Mouse (Mus musculus): ENCODE data around the gene Foxi2. TPM values are rescaled to one million over a fixed set of nuclear protein-coding genes. Genes with fewer than 3 reads are reported as not detected.

Gene Foxi2
- polyA plus RNA-seq, 1 experiment from 2014 or later: not detected

GRCm38 (mm10) chr7:135406761-135407160 lies 3.3 kb upstream of the Foxi2 start:
- 68% methylated on average over 3 of the region's 3 CpGs for WGBS
- Histone ChIP-seq H3K27me3 (peaks cover 47% of the 10 kb centered on the region), H3K4me1 (replicated peaks) (peaks cover 7% of the 10 kb centered on the region), H3K36me3 (no peaks in the 10 kb centered on the region), H3K4me3 (no peak overlapping the region), H3K9ac (no peak overlapping the region), H3K9me3 (no peaks in the 10 kb centered on the region), H3K4me2 (no peak overlapping the region), H3K27ac (replicated peaks) (no peak overlapping the region)
- ATAC-seq (ENCODE audit: low read depth): no peak

GRCm38 (mm10) chr7:135408501-135408900 lies 1.6 kb upstream of the Foxi2 start:
- 85% methylated on average over 3 of the region's 3 CpGs for WGBS
- H3K9me3 ChIP-seq: no peaks in the 10 kb centered on the region
- H3K36me3 ChIP-seq: no peaks in the 10 kb centered on the region
- no peak for ATAC-seq (ENCODE audit: low read depth)
- peaks cover 50% of the 10 kb centered on the region for H3K27me3 ChIP-seq
- H3K9ac ChIP-seq: no peak overlapping the region
- H3K4me2 ChIP-seq: no peak overlapping the region
- no peak overlapping the region for H3K4me3 ChIP-seq
- H3K4me1 ChIP-seq (replicated peaks): peaks cover 7% of the 10 kb centered on the region
- H3K27ac ChIP-seq (replicated peaks): no peak overlapping the region

GRCm38 (mm10) chr7:135412357-135412756 lies 2.2 kb downstream of the Foxi2 start:
- Histone ChIP-seq H3K4me1 (replicated peaks) (peaks cover 7% of the 10 kb centered on the region), H3K36me3 (no peaks in the 10 kb centered on the region), H3K4me2 (no peak overlapping the region), H3K9me3 (no peaks in the 10 kb centered on the region), H3K4me3 (no peak overlapping the region), H3K27me3 (peaks cover 42% of the 10 kb centered on the region), H3K27ac (replicated peaks) (no peak overlapping the region), H3K9ac (no peak overlapping the region)
- WGBS: 78% methylated on average over 6 of the region's 6 CpGs
- no peak for ATAC-seq (ENCODE audit: low read depth)

GRCm38 (mm10) chr7:135428840-135429239 lies 18.7 kb downstream of the Foxi2 start:
- H3K27ac ChIP-seq (replicated peaks): no peak overlapping the region
- no peaks in the 10 kb centered on the region for H3K27me3 ChIP-seq
- 93% methylated on average over 6 of the region's 6 CpGs for WGBS
- no peak overlapping the region for H3K4me3 ChIP-seq
- H3K4me1 ChIP-seq (replicated peaks): no peaks in the 10 kb centered on the region
- H3K9me3 ChIP-seq: no peaks in the 10 kb centered on the region
- no peak overlapping the region for H3K4me2 ChIP-seq
- no peak overlapping the region for H3K9ac ChIP-seq
- ATAC-seq (ENCODE audit: low read depth): no peak
- no peaks in the 10 kb centered on the region for H3K36me3 ChIP-seq

- no peak overlapping the region for H3K4me3 ChIP-seq
- no peak overlapping the region for H3K9ac ChIP-seq
- no peak overlapping the region for H3K4me2 ChIP-seq
- WGBS: 74% methylated on average over 2 of the region's 2 CpGs
- H3K4me1 ChIP-seq (replicated peaks): no peaks in the 10 kb centered on the region
- H3K27ac ChIP-seq (replicated peaks): no peak overlapping the region
- H3K27me3 ChIP-seq: no peaks in the 10 kb centered on the region
- H3K9me3 ChIP-seq: no peaks in the 10 kb centered on the region
- no peaks in the 10 kb centered on the region for H3K36me3 ChIP-seq
- ATAC-seq (ENCODE audit: low read depth): no peak
Measured at GRCm38 (mm10) chr7:135430903-135431302, 20.8 kb downstream of the Foxi2 start.

GRCm38 (mm10) chr7:135443903-135444302 lies 33.8 kb downstream of the Foxi2 start:
- H3K27ac ChIP-seq (replicated peaks): no peak overlapping the region
- no peak overlapping the region for H3K4me3 ChIP-seq
- H3K27me3 ChIP-seq: no peaks in the 10 kb centered on the region
- no peak for ATAC-seq (ENCODE audit: low read depth)
- H3K9me3 ChIP-seq: no peaks in the 10 kb centered on the region
- H3K36me3 ChIP-seq: no peaks in the 10 kb centered on the region
- H3K4me2 ChIP-seq: no peak overlapping the region
- 86% methylated on average over 4 of the region's 4 CpGs for WGBS
- H3K9ac ChIP-seq: no peak overlapping the region
- H3K4me1 ChIP-seq (replicated peaks): no peaks in the 10 kb centered on the region

- H3K9ac ChIP-seq: no peak overlapping the region
- 0 out of 2 replicates have a peak, but pooled peaks cover 3% of the 10 kb centered on the region for H3K4me1 ChIP-seq (replicated peaks)
- WGBS: 77% methylated on average over 3 of the region's 3 CpGs
- no peak overlapping the region for H3K4me2 ChIP-seq
- no peak for ATAC-seq (ENCODE audit: low read depth)
- no peaks in the 10 kb centered on the region for H3K27me3 ChIP-seq
- no peaks in the 10 kb centered on the region for H3K9me3 ChIP-seq
- no peaks in the 10 kb centered on the region for H3K36me3 ChIP-seq
- no peak overlapping the region for H3K27ac ChIP-seq (replicated peaks)
- no peak overlapping the region for H3K4me3 ChIP-seq
Measured at GRCm38 (mm10) chr7:135451340-135451739, 41.2 kb downstream of the Foxi2 start.

- no peaks in the 10 kb centered on the region for H3K9me3 ChIP-seq
- no peak for ATAC-seq (ENCODE audit: low read depth)
- H3K4me1 ChIP-seq (replicated peaks): 0 out of 2 replicates have a peak, but pooled peaks cover 3% of the 10 kb centered on the region
- no peak overlapping the region for H3K4me3 ChIP-seq
- no peak overlapping the region for H3K9ac ChIP-seq
- H3K27me3 ChIP-seq: no peaks in the 10 kb centered on the region
- H3K36me3 ChIP-seq: no peaks in the 10 kb centered on the region
- WGBS: 51% methylated on average over 1 of the region's 1 CpGs
- H3K27ac ChIP-seq (replicated peaks): no peak overlapping the region
- H3K4me2 ChIP-seq: no peak overlapping the region
Measured at GRCm38 (mm10) chr7:135452366-135452765, 42.3 kb downstream of the Foxi2 start.

GRCm38 (mm10) chr7:135453690-135454089 lies 43.6 kb downstream of the Foxi2 start:
- Histone ChIP-seq H3K27ac (replicated peaks) (no peak overlapping the region), H3K9me3 (no peaks in the 10 kb centered on the region), H3K9ac (no peak overlapping the region), H3K4me1 (replicated peaks) (0 out of 2 replicates have a peak, but pooled peaks cover 3% of the 10 kb centered on the region), H3K27me3 (no peaks in the 10 kb centered on the region), H3K4me2 (no peak overlapping the region), H3K36me3 (no peaks in the 10 kb centered on the region), H3K4me3 (no peak overlapping the region)
- 65% methylated on average over 3 of the region's 3 CpGs for WGBS
- ATAC-seq (ENCODE audit: low read depth): no peak

Other genes starting within 250 kb of the Foxi2 start
- not detected in 2 replicates for gene Nps, start 151.6 kb upstream of the Foxi2 start, polyA plus RNA-seq (2015; fragmentation: Nextera tagmentation; extraction: Ambion mirVana)
- 0.11 TPM in 1 of 2 replicates, not detected in the other for gene Clrn3, start 118.3 kb downstream of the Foxi2 start, polyA plus RNA-seq (2015; fragmentation: Nextera tagmentation; extraction: Ambion mirVana)
- 4.1 and 5.3 TPM in 2 replicates for gene Ptpre, start 127.2 kb downstream of the Foxi2 start, polyA plus RNA-seq (2015; fragmentation: Nextera tagmentation; extraction: Ambion mirVana)

All from neural tube, embryonic 13.5 days (tissue).